Mouse (Mus musculus) testis, adult 2 months (tissue): Measurements from ENCODE around the gene Nav2. TPM values are rescaled to one million over a fixed set of nuclear protein-coding genes. Genes with fewer than 3 reads are reported as not detected.

ENCODE experiments used
- H3K27ac ChIP-seq: fragments of 200-500 bp; 2 replicates; pipeline ENCODE4 v1.5.1; 2012; ENCODE audit warnings: low read depth, low read length; ENCODE audit not compliant: control insufficient read depth, insufficient read depth
- H3K27me3 ChIP-seq: fragments of 200-500 bp; 2 replicates; pipeline ENCODE4 v1.6.1; 2012; ENCODE audit warnings: mild to moderate bottlenecking, low read length, moderate library complexity; ENCODE audit not compliant: control insufficient read depth, insufficient read depth
- H3K36me3 ChIP-seq: fragments of 200-500 bp; 2 replicates; pipeline ENCODE4 v1.6.1; 2012; ENCODE audit warnings: mild to moderate bottlenecking, low read length; ENCODE audit not compliant: control insufficient read depth, insufficient read depth
- H3K4me1 ChIP-seq: fragments of 200-500 bp; 2 replicates; pipeline ENCODE4 v1.6.1; 2012; ENCODE audit warnings: low read length; ENCODE audit not compliant: control insufficient read depth, insufficient read depth
- H3K4me3 ChIP-seq: fragments of 200-500 bp; 2 replicates; pipeline ENCODE4 v1.5.1; 2012; ENCODE audit warnings: low read depth, mild to moderate bottlenecking, low read length, moderate library complexity, mixed read lengths; ENCODE audit not compliant: control insufficient read depth
- CTCF ChIP-seq: fragments of 200-500 bp; IDR thresholded peaks from 2 replicates; pipeline ENCODE4 v1.5.1; 2012; ENCODE audit warnings: low read depth, mild to moderate bottlenecking, inconsistent platforms, low read length, moderate library complexity; ENCODE audit not compliant: control insufficient read depth, insufficient read depth, insufficient replicate concordance
- POLR2A ChIP-seq: fragments of 200-500 bp; IDR thresholded peaks from 2 replicates; pipeline ENCODE4 v1.6.1; 2012; ENCODE audit warnings: low read depth, mild to moderate bottlenecking, inconsistent platforms, low read length, moderate library complexity; ENCODE audit not compliant: control insufficient read depth
- polyA plus RNA-seq: library from polyadenylated mRNA; depleted of rRNA; stranded (reverse); fragments of >200 nt; gene quantifications from 2 replicates; pipeline ENCODE4 v1.2.3, GENCODE M21; 2012

Gene Nav2
- polyA plus RNA-seq, 1 experiment = 20.8 TPM

GRCm38 (mm10) chr7:49120935-49121691, 212.6 kb downstream of the Nav2 start:
- TF ChIP-seq POLR2A = no peak
- peak; percentile 78 for TF ChIP-seq CTCF
- Histone ChIP-seq H3K4me1 (peaks cover 5% of the 10 kb centered on the region), H3K27me3 (no peaks in the 10 kb centered on the region), H3K27ac (no peak overlapping the region), H3K4me3 (peak overlapping the region; percentile 23; the same call in 1 of the 2 replicates), H3K36me3 (no peaks in the 10 kb centered on the region)

GRCm38 (mm10) chr7:49122498-49122897, 214.0 kb downstream of the Nav2 start:
- Histone ChIP-seq H3K4me1 (peaks cover 5% of the 10 kb centered on the region), H3K4me3 (no peak overlapping the region), H3K27ac (no peak overlapping the region), H3K27me3 (no peaks in the 10 kb centered on the region), H3K36me3 (no peaks in the 10 kb centered on the region)
- no peak for TF ChIP-seq CTCF
- no peak for TF ChIP-seq POLR2A

- H3K4me3 ChIP-seq = no peak overlapping the region
- no peaks in the 10 kb centered on the region for H3K36me3 ChIP-seq
- H3K27ac ChIP-seq = no peak overlapping the region
- TF ChIP-seq CTCF (peak; percentile 91), POLR2A (no peak)
- peaks cover 3% of the 10 kb centered on the region for H3K4me1 ChIP-seq
- no peaks in the 10 kb centered on the region for H3K27me3 ChIP-seq
Observed at GRCm38 (mm10) chr7:49125545-49125944, 217.0 kb downstream of the Nav2 start.

GRCm38 (mm10) chr7:49128224-49128623, 219.7 kb downstream of the Nav2 start:
- no peak for TF ChIP-seq CTCF
- no peak for TF ChIP-seq POLR2A
- Histone ChIP-seq H3K27ac (no peak overlapping the region), H3K4me3 (no peak overlapping the region), H3K27me3 (no peaks in the 10 kb centered on the region), H3K36me3 (no peaks in the 10 kb centered on the region), H3K4me1 (no peaks in the 10 kb centered on the region)

GRCm38 (mm10) chr7:49132851-49133351, 224.4 kb downstream of the Nav2 start:
- TF ChIP-seq POLR2A (no peak), CTCF (peak; percentile 80)
- Histone ChIP-seq H3K36me3 (no peaks in the 10 kb centered on the region), H3K27ac (no peak overlapping the region), H3K4me3 (no peak overlapping the region), H3K4me1 (no peaks in the 10 kb centered on the region), H3K27me3 (no peaks in the 10 kb centered on the region)

- no peak for TF ChIP-seq CTCF
- TF ChIP-seq POLR2A = no peak
- Histone ChIP-seq H3K4me3 (no peak overlapping the region), H3K4me1 (no peaks in the 10 kb centered on the region)
Observed at GRCm38 (mm10) chr7:49134396-49134795, 225.9 kb downstream of the Nav2 start.

GRCm38 (mm10) chr7:49139762-49140161, 231.2 kb downstream of the Nav2 start:
- no peak for TF ChIP-seq POLR2A
- Histone ChIP-seq H3K4me1 (no peaks in the 10 kb centered on the region), H3K4me3 (no peak overlapping the region), H3K36me3 (no peaks in the 10 kb centered on the region), H3K27me3 (no peaks in the 10 kb centered on the region), H3K27ac (no peak overlapping the region)

More at GRCm38 (mm10) chr7:49134396-49134795, 225.9 kb downstream of the Nav2 start:
- Histone ChIP-seq H3K27ac (no peak overlapping the region), H3K27me3 (no peaks in the 10 kb centered on the region), H3K36me3 (no peaks in the 10 kb centered on the region)

GRCm38 (mm10) chr7:49143966-49144365, 235.4 kb downstream of the Nav2 start:
- no peak for TF ChIP-seq POLR2A
- no peak for TF ChIP-seq CTCF
- Histone ChIP-seq H3K4me3 (no peak overlapping the region), H3K27ac (no peak overlapping the region), H3K27me3 (no peaks in the 10 kb centered on the region), H3K4me1 (no peaks in the 10 kb centered on the region), H3K36me3 (no peaks in the 10 kb centered on the region)
